Mouse (Mus musculus): ENCODE measurements at regions not wholly inside any gene's neighbourhood (a gene's known extent, or its start where the extent isn't known, plus 50 kb on each side); places are given as distances from the start of the nearest gene placed in this dataset.

- TF ChIP-seq POLR2A (IDR thresholded peaks at IDR 0.05; ENCODE audit: borderline replicate concordance, extremely low read depth, low read depth, low read length) = no peak
- TF ChIP-seq CTCF (IDR thresholded peaks at IDR 0.05; ENCODE audit: insufficient read depth, low read length) = no peak
Observed at GRCm38 (mm10) chr15:51289916-51290315, 2594.8 kb upstream of the Gm7489 start.

All from lung, adult 2 months (tissue).